Mouse (Mus musculus): ENCODE results near the gene Man1a.

Man1a gene

DNA sequence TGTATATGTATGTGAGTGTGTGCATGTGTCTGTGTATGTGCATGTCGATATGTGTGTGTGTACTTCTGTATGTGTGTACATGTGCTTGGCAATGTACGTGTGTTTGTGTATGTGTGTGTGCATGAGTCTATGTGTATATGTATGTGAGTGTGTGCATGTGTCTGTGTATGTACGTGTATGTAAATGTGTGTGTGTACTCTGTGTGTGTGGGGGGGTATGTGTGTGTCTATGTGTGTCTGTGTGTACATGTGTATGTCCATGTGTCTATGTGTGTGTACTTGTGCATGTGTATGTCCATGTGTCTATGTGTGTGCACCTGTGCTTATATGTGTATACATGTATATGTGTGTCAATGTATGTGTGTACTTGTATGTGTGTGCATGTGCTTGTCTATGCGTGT is 15.2 kb downstream of the Man1a start:
- DNase-seq (ENCODE audit: low read depth, low spot score) = no peak

DNA sequence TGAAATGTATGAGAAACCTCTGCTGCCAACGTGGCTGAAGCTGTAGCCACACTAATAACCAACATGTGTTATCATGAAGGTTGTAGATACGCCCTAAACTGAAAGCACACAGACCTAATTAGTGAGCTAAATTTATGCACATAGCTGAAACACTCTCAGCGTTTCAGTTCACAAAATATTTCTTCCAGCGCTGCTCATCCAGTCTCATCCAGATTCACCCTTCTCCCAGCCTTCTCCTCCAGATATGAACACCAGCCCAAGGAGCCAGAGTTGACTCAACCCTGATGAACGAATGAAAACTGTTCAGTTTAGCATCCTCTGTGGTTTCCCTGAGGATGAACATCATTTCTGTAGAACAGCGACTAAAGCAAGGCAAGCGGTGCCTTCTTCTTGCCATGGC is 15.8 kb downstream of the Man1a start:
- DNase-seq (ENCODE audit: low read depth, low spot score) = no peak

DNA sequence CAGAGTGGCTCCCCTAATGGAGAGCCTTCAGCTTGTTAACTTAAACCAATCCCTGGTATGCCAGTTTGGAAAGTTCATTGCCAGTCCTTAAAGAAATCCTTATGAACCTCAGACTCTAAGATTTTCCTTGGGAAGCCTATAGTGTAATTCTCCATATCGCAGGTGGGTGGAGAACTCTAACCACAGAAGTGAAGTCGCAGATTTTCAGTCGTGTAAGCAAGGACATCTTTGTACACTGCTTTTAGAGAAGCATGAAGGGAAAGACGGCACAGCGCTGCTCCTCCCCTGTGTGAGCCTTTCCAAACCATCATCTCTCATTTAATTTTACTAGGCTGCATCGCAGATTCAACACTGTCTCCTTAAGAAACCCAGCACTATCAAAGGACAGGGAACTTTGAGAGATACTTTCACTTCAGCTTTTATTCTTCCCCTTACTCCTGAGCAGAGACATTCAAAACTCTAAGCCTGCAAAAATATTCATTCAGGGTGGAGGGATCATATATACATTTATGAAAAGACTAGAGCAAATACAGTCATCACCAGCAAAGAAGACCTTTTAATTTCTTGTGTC is 16.6 kb downstream of the Man1a start:
- DNase-seq (ENCODE audit: low read depth, low spot score) = no peak

DNA sequence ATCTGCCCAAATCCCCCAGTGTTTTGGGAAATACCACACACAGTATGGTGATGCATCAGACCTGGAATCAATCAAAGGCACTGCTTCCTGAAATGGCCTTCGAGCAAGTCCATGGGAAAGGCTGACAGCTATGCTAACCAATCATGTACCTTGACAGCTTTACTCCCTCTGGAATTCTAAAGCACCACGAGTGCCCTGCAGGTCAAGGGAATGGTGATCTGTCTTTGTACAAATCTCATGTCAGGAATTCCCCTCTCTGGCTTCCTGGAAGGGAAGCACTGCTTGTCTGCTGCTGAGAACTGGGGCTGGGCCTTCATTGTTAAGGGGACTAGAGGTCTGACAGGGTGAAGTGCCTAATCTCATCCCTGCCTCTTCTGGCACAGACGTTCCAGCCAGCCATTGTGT is 17.3 kb downstream of the Man1a start:
- DNase-seq (ENCODE audit: low read depth, low spot score) = peak; percentile 32

DNA sequence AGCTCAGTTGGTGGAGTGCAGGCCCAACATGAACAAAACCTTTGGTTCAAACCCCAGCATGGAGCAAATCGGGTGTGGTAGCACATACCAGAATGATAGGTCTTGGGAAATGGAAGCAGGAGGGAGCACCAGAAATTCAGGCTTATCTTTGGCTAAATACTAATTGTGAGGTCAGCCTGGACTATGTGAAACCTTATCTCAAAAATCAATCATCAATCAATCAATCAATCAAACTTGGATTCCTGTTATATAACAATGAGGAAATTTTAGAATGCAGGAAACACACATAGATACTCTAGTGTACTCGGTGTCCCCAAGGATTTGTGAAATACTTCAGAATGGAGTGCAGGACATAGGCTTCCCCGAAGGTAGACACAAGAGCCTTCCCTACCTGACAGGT is 17.8 kb downstream of the Man1a start:
- DNase-seq (ENCODE audit: low read depth, low spot score) = no peak

DNA sequence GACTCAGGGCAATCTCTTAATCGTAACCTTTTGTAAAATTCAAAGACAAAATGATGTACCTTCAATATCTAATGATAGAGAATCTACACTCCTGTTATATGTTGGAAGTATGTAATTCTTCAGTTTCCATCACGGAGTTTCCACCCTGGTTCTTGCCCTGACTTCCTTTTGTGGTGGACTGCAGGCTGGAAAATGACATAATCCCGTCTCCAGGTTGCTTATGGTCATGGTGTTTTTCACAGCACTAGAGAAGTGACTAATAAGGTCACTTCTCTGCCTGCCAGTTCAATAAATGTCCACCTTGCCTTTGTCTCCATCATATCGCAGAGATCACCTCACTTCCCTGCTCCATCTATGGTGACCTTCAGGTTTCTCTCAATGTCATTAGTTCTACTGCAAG is 22.2 kb downstream of the Man1a start:
- DNase-seq (ENCODE audit: low read depth, low spot score) = no peak

DNA sequence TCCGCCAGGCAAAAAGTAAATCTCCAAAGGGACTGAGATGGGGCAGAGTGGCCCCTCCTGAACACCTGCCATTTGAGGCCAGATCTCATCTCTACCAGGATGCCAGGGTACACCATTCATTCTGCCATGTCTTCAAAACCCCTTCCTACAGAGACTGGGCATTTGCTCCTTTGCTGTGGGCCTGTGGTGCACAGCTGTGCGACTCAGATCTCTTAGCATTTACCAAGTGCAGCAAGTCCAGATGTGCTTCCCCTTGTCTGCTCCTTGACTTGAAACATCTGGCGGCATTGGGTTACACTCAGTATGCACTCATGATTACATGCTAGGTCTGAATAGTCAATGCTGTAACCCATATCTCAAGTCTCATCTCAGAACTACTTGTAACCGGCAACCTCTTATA is 28.5 kb downstream of the Man1a start:
- DNase-seq (ENCODE audit: low read depth, low spot score) = no peak

DNA sequence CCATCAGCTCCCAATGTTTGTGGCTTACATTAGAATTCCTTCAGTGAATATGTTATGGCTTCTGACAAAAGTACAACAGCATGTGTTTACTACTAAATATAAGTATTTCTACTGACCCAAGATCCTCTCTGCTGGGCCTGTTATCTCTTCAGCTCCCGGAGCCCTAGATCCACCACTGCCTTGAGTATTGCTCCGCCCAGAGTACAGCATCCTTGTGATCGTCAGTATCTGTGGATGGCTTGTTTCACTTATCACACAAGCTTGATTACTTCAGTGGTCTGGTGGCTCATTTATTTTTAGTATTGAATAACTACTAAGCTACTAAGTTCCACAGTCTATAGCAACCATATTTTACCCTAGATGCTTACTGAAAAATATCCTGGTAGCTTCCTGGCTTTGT is 33.1 kb downstream of the Man1a start:
- no peak for DNase-seq (ENCODE audit: low read depth, low spot score)

DNA sequence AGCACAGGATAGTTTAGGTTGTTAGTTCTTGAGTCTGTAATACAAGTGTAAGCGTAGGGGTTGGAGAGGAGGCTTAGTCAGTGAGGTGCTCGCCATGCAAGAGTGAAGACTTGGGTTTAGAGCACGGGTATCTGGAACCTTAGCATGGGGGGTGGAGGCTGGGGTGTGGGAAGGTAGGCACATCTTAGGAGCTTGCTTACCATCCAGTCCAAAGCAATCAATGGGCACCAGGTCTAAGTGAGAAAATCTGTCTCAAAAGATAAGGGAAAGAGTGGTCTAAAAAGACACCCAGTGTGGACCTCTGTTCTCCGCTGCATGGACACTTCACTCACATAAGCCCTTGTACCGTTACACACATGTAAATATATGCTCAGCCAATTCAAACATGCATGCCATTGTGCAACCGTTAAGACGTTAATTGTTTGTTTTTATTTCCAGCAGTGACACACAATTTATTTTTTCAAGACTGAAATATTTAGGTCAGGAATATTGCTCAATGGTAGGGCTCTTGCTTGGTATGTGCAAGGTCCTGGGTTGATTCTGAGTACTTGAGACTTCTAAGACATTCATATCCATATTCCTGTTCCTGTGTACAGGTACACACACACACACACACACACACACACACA is 34.1 kb downstream of the Man1a start:
- no peak for DNase-seq (ENCODE audit: low read depth, low spot score)

DNA sequence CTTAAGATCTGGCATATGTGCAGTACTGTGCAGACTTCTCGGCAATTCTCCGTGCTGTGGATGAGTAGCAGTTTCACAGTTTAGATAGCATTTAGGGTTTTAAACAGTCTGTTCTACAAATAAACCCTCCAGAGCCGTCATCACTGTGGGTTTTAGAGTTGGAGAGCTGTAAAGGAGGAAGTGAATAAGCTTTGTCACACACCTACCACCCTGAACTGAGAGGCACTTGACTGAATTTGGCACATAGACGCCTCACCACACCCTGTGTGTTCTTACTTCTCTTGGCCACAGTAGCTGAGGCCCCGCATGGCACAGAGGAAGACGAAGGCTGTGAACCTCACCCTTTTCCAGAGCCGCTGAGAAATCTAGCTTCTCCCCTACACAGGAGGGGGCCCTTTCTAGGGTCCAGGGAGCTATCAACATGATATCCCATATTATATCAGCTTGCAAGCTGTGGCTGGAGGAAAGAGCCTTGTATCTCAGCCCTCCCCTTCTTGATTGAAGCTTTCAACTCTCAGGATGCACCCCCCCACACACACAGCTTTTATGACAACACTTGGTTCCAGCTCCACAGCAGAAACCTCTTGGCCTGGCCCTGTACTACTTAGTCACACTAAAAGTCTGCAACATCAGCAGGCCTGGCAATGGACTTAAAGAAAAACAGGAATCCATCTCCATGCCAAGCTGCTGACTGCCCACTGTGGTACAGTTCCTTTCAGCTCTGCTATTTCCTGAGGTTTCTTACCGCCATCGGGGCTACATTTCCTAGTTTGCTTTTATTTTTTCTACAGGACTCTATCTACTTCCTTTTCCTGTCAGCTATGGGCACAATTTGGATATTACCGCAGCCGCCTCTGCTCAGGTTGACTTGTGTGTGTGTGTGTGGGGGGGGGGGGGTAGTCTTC is 35.9 kb downstream of the Man1a start:
- no peak for DNase-seq (ENCODE audit: low read depth, low spot score)

DNA sequence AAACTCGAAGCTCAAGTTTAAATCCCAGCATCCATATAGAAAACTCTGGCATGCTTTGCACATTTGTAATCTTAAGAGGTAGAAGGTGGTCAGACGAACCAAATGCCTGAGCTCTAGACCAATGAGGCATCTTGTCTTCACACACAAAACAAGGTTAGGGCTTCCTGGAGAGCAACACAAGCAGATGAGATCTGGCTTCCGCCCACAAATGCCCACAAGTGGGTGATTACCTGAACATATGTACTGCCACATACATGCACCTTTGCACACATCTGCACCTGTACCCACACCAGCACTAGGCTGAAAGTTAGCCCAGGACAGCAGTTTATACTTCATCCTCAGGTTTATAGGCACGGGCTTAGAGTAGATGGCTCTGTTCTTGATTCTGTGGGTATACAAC is 36.7 kb downstream of the Man1a start:
- no peak for DNase-seq (ENCODE audit: low read depth, low spot score)

DNA sequence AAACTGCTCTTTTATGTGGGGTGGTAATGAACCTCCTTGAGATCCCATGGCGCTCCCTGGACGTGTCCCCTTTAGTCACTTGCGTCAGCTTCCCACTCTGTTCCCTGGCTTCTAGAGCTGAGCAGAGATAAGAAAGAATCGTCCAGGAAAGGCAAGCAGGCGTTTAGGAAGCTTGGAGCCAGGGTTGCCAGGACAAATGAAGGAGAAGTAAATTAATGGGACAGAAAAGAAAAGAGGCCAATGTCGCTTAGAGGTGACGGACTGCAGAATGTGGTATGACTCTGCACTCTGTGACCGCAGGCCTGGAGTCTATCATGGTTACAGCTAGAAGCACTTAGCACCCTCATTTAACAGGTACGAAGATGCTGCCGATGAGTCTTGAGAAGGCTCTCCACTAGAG is 37.7 kb downstream of the Man1a start:
- no peak for DNase-seq (ENCODE audit: low read depth, low spot score)

DNA sequence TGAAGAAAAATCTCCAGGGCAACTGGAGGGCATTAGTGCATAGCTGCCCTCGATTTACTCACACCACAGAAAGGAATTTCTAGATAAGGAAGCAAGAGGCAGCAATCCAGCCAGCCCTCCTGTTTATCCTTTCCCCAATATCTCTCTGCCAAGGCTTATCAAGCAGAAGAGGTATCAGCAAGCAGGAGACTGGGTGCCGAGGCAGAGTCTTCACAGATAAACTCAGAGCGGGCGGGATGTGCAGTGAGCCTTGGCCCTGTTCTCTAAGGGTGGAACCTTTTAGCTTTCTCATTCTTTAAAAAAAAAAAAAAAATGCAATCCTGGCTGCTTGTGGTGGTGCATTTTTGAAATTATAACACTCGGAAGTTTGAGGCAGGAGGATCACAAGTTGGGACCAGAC is 38.2 kb downstream of the Man1a start:
- DNase-seq (ENCODE audit: low read depth, low spot score) = no peak

DNA sequence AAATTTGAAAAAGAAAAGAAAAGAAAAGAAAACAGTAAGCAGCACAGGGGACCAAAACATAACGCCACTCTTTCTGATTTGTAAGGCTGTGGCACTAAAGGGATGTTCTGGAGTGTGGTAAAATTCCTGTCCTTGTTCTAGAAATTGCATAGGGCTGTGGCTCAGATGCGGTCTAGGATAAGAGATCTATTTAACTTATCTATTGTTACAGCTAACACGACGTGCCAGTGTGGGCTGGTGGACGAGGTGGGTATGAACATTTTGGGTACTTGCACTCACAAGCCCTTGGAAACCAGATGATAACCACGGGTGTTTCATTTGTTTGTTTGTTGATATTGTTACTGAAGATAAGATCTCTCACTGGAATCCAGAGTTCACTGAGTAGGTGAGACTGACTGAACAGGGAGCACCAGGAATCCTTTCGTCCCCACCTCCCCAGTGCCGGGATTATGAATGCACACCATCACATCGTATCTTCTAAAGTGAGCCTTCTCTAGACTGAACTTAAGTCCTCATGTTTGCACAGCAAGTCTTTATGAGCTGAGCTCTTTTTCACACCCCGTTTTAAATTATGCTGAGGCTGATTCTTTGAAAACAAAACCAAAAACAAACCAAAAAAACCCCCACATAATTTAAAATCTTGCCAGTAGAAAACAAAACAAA is 38.9 kb downstream of the Man1a start:
- DNase-seq (ENCODE audit: low read depth, low spot score) = no peak

DNA sequence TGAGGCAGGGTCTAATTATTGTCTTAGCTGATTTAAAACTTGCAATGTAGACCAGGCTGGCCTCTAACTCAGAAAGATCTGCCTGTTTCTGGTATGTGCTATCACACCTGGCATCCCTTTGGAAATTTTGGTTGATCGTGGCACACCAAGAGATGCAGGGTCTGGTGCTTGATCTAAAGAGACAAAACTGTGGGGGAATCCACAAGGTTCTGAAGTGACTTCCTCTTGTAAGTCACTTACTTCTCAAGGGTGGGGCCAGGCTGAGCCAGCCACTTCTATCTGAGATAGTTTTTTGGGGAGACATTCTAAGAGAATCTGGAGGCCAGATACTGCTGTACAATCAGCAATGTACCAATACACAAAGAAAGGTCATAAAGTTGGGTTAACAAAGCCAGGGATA is 40.8 kb downstream of the Man1a start:
- no peak for DNase-seq (ENCODE audit: low read depth, low spot score)

DNA sequence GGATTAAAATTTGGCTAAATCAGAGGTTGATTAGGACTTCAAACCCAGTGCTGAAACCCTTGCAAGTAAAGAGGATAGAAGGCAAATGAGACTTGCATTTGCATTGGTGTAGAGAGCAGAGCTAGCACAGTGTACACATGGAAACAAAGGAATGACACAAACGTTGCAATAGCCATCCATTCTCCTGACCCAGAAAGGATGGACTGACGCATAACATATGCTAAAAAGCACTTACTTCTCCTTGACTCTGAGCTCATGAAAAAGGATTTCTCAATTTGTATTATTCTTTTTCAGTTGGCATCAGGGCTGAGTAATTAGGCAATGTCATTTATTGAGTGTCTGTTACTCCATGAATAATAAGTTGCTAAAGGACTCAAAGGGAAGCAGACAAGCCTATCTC is 41.6 kb downstream of the Man1a start:
- no peak for DNase-seq (ENCODE audit: low read depth, low spot score)

DNA sequence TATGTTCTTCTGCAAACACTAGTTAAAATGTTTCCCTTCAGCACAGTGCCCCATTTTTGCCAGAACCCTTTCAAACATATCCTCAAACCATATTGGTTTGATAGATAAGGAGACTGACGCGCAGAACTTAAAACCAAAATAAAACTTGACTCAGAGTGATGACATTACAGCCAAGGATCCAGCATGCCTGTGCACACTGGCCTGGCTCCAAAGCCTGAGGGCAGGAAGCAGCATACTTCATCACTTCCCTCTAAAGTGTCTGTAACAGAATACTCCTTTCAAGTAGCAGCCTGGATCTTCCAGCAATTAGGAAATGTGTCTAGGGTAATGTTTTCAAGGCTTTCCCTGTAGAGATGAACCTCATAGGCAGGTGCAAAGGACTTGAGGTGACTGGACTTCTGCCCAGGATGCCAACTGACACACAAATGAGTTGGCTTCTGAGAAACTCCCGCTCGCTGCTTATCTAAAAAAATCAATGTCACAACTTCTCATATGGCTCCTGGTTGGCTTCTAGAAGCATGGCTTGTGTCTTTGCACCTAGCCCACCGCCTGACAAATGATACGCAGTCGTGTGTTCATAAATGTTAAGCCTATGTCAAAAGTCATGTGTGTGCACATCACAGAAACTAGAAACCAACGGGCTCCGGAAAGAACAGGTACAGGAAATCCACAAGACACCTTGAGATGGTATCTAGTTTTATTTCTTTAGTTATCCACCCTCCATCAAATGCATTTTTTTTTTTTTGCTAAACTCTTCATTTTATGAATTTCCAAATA is 43.9 kb downstream of the Man1a start:
- no peak for DNase-seq (ENCODE audit: low read depth, low spot score)

DNA sequence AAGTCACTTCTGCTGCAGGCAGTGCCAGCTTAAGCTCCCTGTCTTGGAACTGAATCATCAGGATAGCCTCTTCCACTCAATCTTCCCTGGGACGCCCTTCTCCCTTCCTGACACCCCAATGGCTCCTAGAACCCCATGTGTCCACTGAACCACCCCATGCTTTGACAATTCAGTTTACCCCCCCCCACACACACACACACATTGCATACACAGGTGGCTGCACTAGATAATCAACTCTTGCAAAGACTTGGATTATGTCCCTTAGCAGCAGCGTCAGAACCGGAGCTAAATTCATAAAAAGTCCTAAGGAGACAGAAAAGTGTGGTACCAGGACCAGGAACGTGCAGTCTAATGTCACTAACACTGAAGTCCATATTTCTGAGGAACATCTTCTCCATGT is 47.5 kb downstream of the Man1a start:
- no peak for DNase-seq (ENCODE audit: low read depth, low spot score)

DNA sequence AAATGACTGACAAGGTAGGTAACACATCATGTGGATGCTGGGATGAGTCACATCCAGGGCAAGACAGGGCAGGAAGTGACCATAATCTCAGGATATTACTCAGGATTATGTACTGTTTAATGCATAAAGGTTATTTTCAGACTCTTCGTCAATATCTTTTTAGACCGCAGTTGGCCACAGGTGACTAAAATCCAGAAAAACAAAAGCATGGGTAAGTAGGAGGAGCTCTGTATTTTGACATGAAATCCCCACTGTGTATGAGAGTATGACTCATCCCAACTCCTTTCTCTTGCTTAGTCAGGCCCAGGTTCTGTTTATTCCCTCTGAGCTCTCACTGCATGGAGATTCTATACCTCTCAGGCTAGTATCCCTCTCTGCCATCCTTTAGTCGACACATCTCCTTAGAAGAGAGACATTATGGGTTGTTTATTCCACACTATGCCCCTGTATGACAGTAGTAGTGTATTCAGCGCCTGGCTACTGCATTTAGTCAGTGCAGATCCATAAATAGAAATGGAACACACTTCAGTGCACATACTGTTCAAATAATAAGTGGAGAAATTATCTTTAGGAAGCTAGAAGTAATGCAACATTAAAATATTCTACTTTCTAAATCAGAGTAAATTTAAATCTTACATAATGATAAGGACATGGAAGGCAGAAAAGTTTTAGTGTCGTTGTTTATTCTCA is 49.5 kb downstream of the Man1a start:
- no peak for DNase-seq (ENCODE audit: low read depth, low spot score)

DNA sequence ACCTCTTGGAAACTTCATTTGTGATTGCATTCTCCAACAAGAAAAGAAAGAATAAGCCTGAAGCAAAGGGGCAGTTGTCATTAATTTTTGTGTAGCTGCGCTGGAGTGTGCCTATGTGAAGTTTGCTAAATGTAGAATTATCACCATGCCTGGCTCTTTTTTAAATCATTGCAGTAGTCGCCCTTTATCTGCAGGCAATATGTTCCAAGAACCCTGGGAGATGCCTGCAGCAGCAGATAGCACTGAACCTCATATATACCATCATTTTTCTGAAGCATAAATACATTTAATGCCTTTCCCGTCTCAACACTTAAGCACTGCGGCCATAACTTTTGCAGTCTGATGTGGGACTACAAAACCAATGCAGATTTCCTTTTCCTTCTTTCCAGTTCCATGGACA is 50.3 kb downstream of the Man1a start:
- no peak for DNase-seq (ENCODE audit: low read depth, low spot score)

DNA sequence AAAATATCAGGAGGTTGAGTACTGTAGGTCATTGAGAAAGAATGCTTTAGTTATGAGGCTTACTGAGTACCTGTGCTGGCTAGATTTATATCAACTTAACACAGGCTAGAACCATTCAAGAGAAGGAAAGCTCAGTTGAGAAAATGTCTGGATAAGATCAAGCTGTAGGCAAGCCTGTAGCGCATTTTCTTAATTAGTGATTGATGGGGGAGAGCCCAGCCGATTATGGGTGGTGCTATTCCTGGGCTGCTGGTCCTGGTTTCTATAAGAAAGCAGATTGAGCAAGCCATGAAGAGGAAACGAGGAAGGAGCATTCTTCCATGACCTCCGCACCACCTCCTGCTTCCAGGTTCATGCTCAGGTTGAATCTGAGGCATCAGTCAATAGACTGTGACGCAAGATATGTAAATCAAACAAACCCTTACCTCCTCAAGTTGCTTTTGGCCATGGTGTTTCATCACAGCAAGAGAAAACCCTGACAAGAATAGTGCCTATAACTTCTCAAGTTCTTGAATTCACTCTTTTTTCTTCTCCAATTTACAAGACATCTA is 58.4 kb downstream of the Man1a start:
- no peak for DNase-seq (ENCODE audit: low read depth, low spot score)

All from R1 (cell line).